Mouse (Mus musculus): ENCODE data around the gene Fcgr2b.
"Not testable (repeated sequence)": the region's sequence is repeated elsewhere in the genome, so short reads cannot be mapped to it uniquely, and the experiment has no call there.

The Fcgr2b gene

GRCm38 (mm10) chr1:170976447-170976846 is at the start of gene Fcgr2b:
TSS of gene Fcgr2b (minus strand) at chr1:170976547.
- DNase-seq: no peak

GRCm38 (mm10) chr1:171019311-171019950 is 43.1 kb upstream of the Fcgr2b start:
- DNase-seq: no peak

- DNase-seq: no peak
Observed at GRCm38 (mm10) chr1:171018737-171019136, 42.4 kb upstream of the Fcgr2b start, which contains the start of gene Fcgr4. TSS of gene Fcgr4 (plus strand) at chr1:171018920.

DNA sequence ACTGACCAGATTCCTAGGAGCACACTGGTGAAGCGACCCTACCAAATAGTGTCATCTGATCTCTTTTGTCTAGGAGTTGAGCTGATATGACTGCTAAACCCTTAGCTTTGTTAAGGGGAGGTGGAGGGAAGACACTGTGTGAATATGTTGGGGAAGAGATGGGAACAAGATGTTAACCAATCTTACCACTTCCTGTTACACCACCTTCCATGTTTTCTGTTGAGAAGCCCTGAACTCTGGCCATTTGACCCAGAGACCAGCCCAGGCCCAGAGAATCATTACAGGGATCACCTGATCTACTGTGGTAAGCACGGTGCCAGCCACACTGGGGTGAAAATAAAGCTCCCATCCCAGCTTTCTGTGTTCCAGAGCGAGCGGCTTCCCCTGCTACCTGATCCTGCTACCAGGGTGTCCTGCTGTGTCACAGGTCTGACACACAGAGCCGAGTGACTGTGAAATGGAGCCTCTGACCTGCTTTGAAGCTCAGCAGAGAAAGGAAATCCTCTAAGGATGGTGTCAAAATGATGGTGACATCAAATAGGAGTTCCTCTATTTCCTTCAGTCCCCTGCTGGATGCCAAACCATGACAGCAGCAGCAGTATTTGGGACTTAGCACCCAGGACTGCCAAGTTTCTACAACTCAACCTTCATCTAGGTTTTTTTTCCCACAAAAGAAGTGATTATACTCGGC is 41.3 kb upstream of the Fcgr2b start:
- no peak for DNase-seq

- no peak for DNase-seq
Observed at GRCm38 (mm10) chr1:171016676-171017356, 40.5 kb upstream of the Fcgr2b start.

GRCm38 (mm10) chr1:171011733-171012132 is 35.4 kb upstream of the Fcgr2b start:
- no peak for DNase-seq

- DNase-seq: no peak
Observed at GRCm38 (mm10) chr1:171006905-171007304, 30.6 kb upstream of the Fcgr2b start.

GRCm38 (mm10) chr1:171006335-171006734 is 30.0 kb upstream of the Fcgr2b start:
- no peak for DNase-seq

GRCm38 (mm10) chr1:171005586-171005985 is 29.2 kb upstream of the Fcgr2b start:
- DNase-seq: no peak

GRCm38 (mm10) chr1:171005081-171005480 is 28.7 kb upstream of the Fcgr2b start:
- no peak for DNase-seq

DNA sequence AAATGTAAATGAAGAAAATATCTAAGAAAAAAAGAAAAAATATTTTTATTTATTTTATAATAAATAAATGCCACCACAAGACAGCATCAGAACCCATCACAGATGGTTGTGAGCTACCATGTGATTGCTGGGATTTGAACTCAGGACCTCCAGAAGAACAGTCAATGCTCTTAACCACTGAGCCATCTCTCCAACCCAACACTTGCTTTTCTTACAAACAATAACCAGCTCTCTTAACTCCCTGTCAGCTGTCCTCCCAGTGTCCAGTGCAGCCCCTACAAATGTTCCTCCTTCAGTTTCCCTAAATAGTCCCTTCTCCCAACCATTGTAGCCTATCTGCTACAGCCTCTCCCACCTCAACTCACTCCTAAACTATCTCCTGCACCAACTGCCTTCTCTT is 23.5 kb upstream of the Fcgr2b start:
- DNase-seq: no peak

DNA sequence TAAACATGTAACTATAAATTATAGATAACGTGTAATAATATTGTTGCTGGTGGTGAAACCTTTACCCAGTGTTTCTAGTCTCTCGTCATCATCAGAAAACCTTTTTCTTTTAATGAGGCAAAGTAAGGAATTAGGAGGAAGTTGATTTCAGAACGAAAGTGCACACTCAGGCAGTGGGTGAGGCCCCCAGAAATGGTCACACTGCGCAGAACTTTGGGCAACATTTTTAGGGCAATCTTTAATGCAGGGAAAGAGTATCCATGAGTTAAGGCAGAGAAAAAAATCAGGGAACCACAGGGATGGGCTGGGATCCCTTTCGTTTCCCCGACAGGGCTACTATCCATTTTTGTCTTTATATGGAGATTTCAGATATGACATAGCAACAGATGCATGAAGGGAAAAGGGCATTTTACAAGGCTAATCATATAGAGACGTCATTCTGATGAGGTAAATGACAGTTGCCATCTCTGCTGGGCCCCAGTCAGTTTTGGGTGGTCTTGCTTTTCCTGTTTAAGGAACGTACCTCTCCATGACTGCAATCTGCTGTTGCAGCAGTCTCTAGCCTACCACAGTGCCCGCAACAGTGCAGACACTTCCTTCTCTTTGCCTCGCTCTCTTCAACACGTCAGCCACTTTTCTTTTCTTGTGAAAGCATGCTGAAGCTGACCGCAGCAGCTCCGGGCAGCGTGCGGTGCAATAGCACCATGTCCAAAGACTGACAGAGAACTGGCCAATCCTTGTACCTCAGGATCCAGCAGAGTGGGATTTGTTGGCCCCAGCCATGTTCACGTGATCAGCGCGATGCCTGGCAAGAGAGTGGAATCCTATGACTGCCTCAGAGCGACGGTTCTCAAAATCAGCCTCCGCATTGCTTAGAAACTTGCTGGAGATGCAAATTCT is 21.7 kb upstream of the Fcgr2b start:
- DNase-seq: peak; percentile 34

GRCm38 (mm10) chr1:170996753-170997152 is 20.4 kb upstream of the Fcgr2b start:
- peak; percentile 72 for DNase-seq

DNA sequence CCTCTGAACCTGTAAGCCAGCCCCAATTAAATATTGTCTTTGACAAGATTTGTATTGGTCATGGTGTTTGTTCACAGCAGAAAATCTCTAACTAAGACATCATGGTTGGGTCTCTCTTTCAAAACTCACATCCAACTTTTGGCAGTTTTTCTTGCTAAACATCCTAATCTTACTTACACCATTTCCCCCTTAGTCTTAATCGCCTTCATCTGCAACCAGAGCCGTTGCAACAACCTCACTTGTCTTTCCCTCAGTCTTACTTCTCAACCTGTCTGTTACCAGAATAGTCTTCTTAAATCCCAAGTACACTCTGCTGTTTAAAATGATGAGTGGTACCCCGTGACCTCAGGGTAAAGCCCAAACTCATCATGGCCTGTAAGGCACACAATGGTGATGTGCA is 19.7 kb upstream of the Fcgr2b start:
- no peak for DNase-seq

- peak; percentile 47 for DNase-seq
Observed at GRCm38 (mm10) chr1:170992550-170992949, 16.2 kb upstream of the Fcgr2b start.

GRCm38 (mm10) chr1:170989656-170990055 is 13.3 kb upstream of the Fcgr2b start:
- DNase-seq: no peak

DNA sequence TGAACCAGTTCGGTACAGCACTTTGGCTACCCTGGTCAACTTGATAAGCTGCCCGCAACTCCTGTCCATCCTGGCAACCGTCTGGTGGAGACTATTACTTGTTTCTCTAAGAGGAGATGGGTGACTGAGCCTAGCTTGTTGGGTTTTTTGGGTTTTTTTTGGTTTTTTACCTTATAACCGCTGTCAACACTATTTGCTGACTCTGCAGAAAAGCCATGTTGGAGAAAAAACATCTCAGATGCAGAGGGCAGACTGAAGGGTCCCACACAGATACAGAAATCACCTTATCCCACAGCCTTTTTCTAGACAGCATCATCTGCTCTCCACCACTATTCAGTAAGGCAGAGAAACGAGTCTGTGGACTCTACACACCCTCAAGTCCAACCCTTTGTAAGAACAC is 9.5 kb upstream of the Fcgr2b start:
- no peak for DNase-seq

DNA sequence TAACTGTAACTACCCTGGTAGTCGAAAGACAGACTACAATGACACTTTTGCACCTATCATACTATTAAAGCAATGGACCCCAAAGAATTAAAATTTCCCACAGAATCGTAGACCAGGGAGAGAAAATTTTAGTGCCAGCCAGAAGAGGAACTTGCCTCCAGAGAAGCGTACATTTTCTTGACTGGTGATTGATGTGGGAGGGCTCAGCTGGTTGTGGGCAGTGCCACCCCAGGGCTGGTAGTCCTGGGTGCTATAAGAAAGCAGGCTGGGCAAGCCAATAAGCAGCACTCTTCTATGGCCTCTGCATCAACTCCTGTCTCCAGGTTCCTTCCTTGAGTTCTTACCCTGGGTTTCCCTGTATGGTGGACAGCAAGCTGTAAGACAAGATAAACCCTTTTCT is 8.7 kb upstream of the Fcgr2b start:
- DNase-seq: no peak

GRCm38 (mm10) chr1:170983066-170983465 is 6.7 kb upstream of the Fcgr2b start:
- DNase-seq: no peak

- no peak for DNase-seq
Observed at GRCm38 (mm10) chr1:170982301-170982700, 6.0 kb upstream of the Fcgr2b start.

GRCm38 (mm10) chr1:170981679-170982078 is 5.3 kb upstream of the Fcgr2b start:
- not testable (repeated sequence) for DNase-seq

DNA sequence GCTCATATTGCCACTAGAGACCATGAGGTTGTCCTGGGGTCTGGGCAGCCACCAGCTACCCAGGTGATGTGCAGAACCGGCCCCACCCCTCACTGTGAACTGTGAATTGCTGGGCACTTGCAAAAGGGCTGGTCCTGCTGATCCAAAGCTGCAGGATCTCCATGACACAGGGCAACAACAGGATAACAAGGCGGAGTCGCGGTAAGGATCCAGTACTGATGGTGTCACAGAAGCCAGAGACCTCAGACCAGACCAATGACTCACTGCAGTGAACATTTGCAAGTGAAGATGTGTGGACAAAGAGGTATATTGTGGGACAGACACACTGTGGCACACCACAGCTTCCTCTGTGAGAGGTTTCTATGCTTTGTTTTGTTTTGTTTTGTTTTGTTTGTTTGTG is 2.3 kb upstream of the Fcgr2b start:
- DNase-seq: no peak

- peak; percentile 77 for DNase-seq
Observed at GRCm38 (mm10) chr1:170975751-170976161, 591 bp downstream of the Fcgr2b start.

All from kidney, adult 18-20 months (tissue).